Mouse (Mus musculus) CH12F3 (cell line): ENCODE results near the gene Prkab2.

Source experiments
- in situ Hi-C: fragments of 300-500 bp; cut with MboI; formaldehyde crosslinking; loops from 2 replicates; pipeline ENCODE4 v1.14.3; 2020; ENCODE audit warnings: low sequenced_read_pairs

Prkab2 gene

GRCm38 (mm10) chr3:97657655-97658411 lies at the start of gene Prkab2:
TSS of gene Prkab2 (plus strand) at chr3:97658193.
- in situ Hi-C loops = no loop called here

- in situ Hi-C loops = no loop called here
Observed at GRCm38 (mm10) chr3:97609201-97609844, 48.7 kb upstream of the Prkab2 start.

GRCm38 (mm10) chr3:97609845-97610410 lies 48.1 kb upstream of the Prkab2 start, which contains the start of gene Chd1l:
TSS of gene Chd1l (minus strand) at chr3:97610203.
- in situ Hi-C loops = no loop called here

GRCm38 (mm10) chr3:97611021-97611420 lies 47.0 kb upstream of the Prkab2 start:
- in situ Hi-C loops = no loop called here

GRCm38 (mm10) chr3:97615154-97615553 lies 42.8 kb upstream of the Prkab2 start:
- in situ Hi-C loops = no loop called here

- in situ Hi-C loops = no loop called here
Observed at GRCm38 (mm10) chr3:97615933-97616332, 42.1 kb upstream of the Prkab2 start.

GRCm38 (mm10) chr3:97617091-97617825 lies 40.7 kb upstream of the Prkab2 start:
- in situ Hi-C loops = no loop called here

- in situ Hi-C loops = no loop called here
Observed at GRCm38 (mm10) chr3:97617899-97618298, 40.1 kb upstream of the Prkab2 start.

GRCm38 (mm10) chr3:97620657-97621056 lies 37.3 kb upstream of the Prkab2 start:
- in situ Hi-C loops = no loop called here

GRCm38 (mm10) chr3:97624611-97625010 lies 33.4 kb upstream of the Prkab2 start:
- in situ Hi-C loops = no loop called here

GRCm38 (mm10) chr3:97627893-97628292 lies 30.1 kb upstream of the Prkab2 start:
- in situ Hi-C loops = no loop called here

GRCm38 (mm10) chr3:97628391-97629001 lies 29.5 kb upstream of the Prkab2 start, which contains the start of gene Fmo5:
TSS of gene Fmo5 (plus strand) at chr3:97628804.
- in situ Hi-C loops = no loop called here

- in situ Hi-C loops = no loop called here
Observed at GRCm38 (mm10) chr3:97629941-97630340, 28.1 kb upstream of the Prkab2 start.

GRCm38 (mm10) chr3:97630746-97631145 lies 27.2 kb upstream of the Prkab2 start:
- in situ Hi-C loops = no loop called here

GRCm38 (mm10) chr3:97631258-97631860 lies 26.6 kb upstream of the Prkab2 start:
- in situ Hi-C loops = no loop called here

GRCm38 (mm10) chr3:97633456-97633855 lies 24.5 kb upstream of the Prkab2 start:
- in situ Hi-C loops = no loop called here

- in situ Hi-C loops = no loop called here
Observed at GRCm38 (mm10) chr3:97634288-97634761, 23.7 kb upstream of the Prkab2 start.

- in situ Hi-C loops = no loop called here
Observed at GRCm38 (mm10) chr3:97641396-97641795, 16.6 kb upstream of the Prkab2 start.

GRCm38 (mm10) chr3:97642001-97642400 lies 16.0 kb upstream of the Prkab2 start:
- in situ Hi-C loops = no loop called here

- in situ Hi-C loops = no loop called here
Observed at GRCm38 (mm10) chr3:97648518-97648917, 9.5 kb upstream of the Prkab2 start.
